Mouse (Mus musculus) layer of hippocampus, adult 9-10 months (tissue): ENCODE measurements around the gene Pla2g2c.
A peak's percentile ranks its signal among the peaks of the same experiment; 100 is the strongest.

Source experiments
- DNase-seq: peaks from one replicate; pipeline ENCODE4 v3.0.0; 2022; ENCODE audit warnings: low spot score

Pla2g2c gene

GRCm38 (mm10) chr4:138724354-138725126 is at the start of gene Pla2g2c:
Gene Pla2g2c (plus strand): TSS chr4:138724792.
- no peak for DNase-seq

- DNase-seq: no peak
Observed at GRCm38 (mm10) chr4:138676480-138676879, 48.1 kb upstream of the Pla2g2c start.

- DNase-seq: peak; percentile 38
Observed at GRCm38 (mm10) chr4:138677579-138677978, 47.0 kb upstream of the Pla2g2c start.

GRCm38 (mm10) chr4:138680124-138680523 is 44.5 kb upstream of the Pla2g2c start:
- no peak for DNase-seq

GRCm38 (mm10) chr4:138682760-138683159 is 41.8 kb upstream of the Pla2g2c start:
- DNase-seq: no peak

- DNase-seq: no peak
Observed at GRCm38 (mm10) chr4:138685813-138686212, 38.8 kb upstream of the Pla2g2c start.

GRCm38 (mm10) chr4:138689094-138689512 is 35.5 kb upstream of the Pla2g2c start:
- no peak for DNase-seq

- DNase-seq: no peak
Observed at GRCm38 (mm10) chr4:138690561-138690960, 34.0 kb upstream of the Pla2g2c start.

GRCm38 (mm10) chr4:138691443-138692181 is 33.0 kb upstream of the Pla2g2c start:
- no peak for DNase-seq

- DNase-seq: no peak
Observed at GRCm38 (mm10) chr4:138693043-138693692, 31.4 kb upstream of the Pla2g2c start.

GRCm38 (mm10) chr4:138696720-138697119 is 27.9 kb upstream of the Pla2g2c start:
- DNase-seq: no peak

GRCm38 (mm10) chr4:138697166-138697860 is 27.3 kb upstream of the Pla2g2c start:
- DNase-seq: no peak

- no peak for DNase-seq
Observed at GRCm38 (mm10) chr4:138698296-138698695, 26.3 kb upstream of the Pla2g2c start.

GRCm38 (mm10) chr4:138700184-138700982 is 24.2 kb upstream of the Pla2g2c start:
- DNase-seq: no peak

GRCm38 (mm10) chr4:138701111-138701510 is 23.5 kb upstream of the Pla2g2c start:
- DNase-seq: no peak

- DNase-seq: no peak
Observed at GRCm38 (mm10) chr4:138702031-138702430, 22.6 kb upstream of the Pla2g2c start.

GRCm38 (mm10) chr4:138702528-138702927 is 22.1 kb upstream of the Pla2g2c start:
- DNase-seq: no peak

- DNase-seq: no peak
Observed at GRCm38 (mm10) chr4:138703591-138703990, 21.0 kb upstream of the Pla2g2c start.

- DNase-seq: no peak
Observed at GRCm38 (mm10) chr4:138704169-138704568, 20.4 kb upstream of the Pla2g2c start.

GRCm38 (mm10) chr4:138706620-138707019 is 18.0 kb upstream of the Pla2g2c start:
- no peak for DNase-seq

- no peak for DNase-seq
Observed at GRCm38 (mm10) chr4:138708636-138709035, 16.0 kb upstream of the Pla2g2c start.
